Comparison of ENCODE assay signal across 36 mouse cellular contexts in genomic region chr8:22107020-22107419, GRCm38 (mm10). TPM values are rescaled to one million over a fixed set of nuclear protein-coding genes. Genes with fewer than 3 reads are reported as not detected.
"Had no signal": no experiment of that assay in that cellular context is flagged by ENCODE, and none has a peak within 500 bp of the region (broad histone marks: within the 10 kb centered on the region; RNA-seq: fewer than 3 reads in every experiment).

No protein-coding gene starts in this region.

- H3K4me1 ChIP-seq: limb, embryonic 10.5 days; limb, embryonic 12.5 days; limb, embryonic 13.5 days; limb, embryonic 15.5 days; liver, embryonic 12.5 days; liver, embryonic 13.5 days; liver, embryonic 15.5 days; lung, embryonic 15.5 days; megakaryocyte, embryonic 14.5 days; midbrain, embryonic 10.5 days; midbrain, embryonic 12.5 days; midbrain, embryonic 13.5 days; midbrain, embryonic 15.5 days had no signal

- H3K27ac ChIP-seq: left cerebral cortex, adult 2 months; limb, embryonic 10.5 days; limb, embryonic 12.5 days; limb, embryonic 13.5 days; limb, embryonic 15.5 days; liver, embryonic 12.5 days; liver, embryonic 13.5 days; liver, embryonic 14.5 days; liver, embryonic 15.5 days; lung, embryonic 15.5 days; macrophage; midbrain, embryonic 10.5 days; midbrain, embryonic 12.5 days; midbrain, embryonic 13.5 days; midbrain, embryonic 15.5 days had no signal

- H3K9me3 ChIP-seq: limb, embryonic 10.5 days; limb, embryonic 12.5 days; limb, embryonic 13.5 days; limb, embryonic 15.5 days; liver, embryonic 12.5 days; liver, embryonic 13.5 days; liver, embryonic 15.5 days; lung, embryonic 15.5 days; megakaryocyte, embryonic 14.5 days; midbrain, embryonic 10.5 days; midbrain, embryonic 12.5 days; midbrain, embryonic 13.5 days; midbrain, embryonic 15.5 days had no signal

- H3K36me3 ChIP-seq: limb, embryonic 10.5 days; limb, embryonic 12.5 days; limb, embryonic 13.5 days; limb, embryonic 15.5 days; liver, embryonic 12.5 days; liver, embryonic 13.5 days; liver, embryonic 15.5 days; lung, embryonic 15.5 days; midbrain, embryonic 10.5 days; midbrain, embryonic 12.5 days; midbrain, embryonic 13.5 days; midbrain, embryonic 15.5 days had no signal

- DNase-seq: left cerebral cortex, postnatal 4 days; liver; liver, embryonic 13.5 days; liver, postnatal 0 days; lung, adult 18-20 months; lung, adult 2 months; lung, embryonic 14.5 days; lung, postnatal 10 days; lung, postnatal 14 days; lung, postnatal 36 days; lung, postnatal 4 days; midbrain, embryonic 14.5 days had no signal

- H3K9ac ChIP-seq: limb, embryonic 12.5 days; limb, embryonic 13.5 days; limb, embryonic 15.5 days; liver, embryonic 12.5 days; liver, embryonic 13.5 days; liver, embryonic 14.5 days; liver, embryonic 15.5 days; liver, postnatal 0 days; lung, embryonic 14.5 days; lung, embryonic 15.5 days; midbrain, embryonic 12.5 days; midbrain, embryonic 13.5 days; midbrain, embryonic 15.5 days had no signal

- H3K4me2 ChIP-seq: limb, embryonic 12.5 days; limb, embryonic 13.5 days; limb, embryonic 15.5 days; liver, embryonic 11.5 days; liver, embryonic 12.5 days; liver, embryonic 13.5 days; liver, embryonic 15.5 days; lung, embryonic 14.5 days; lung, embryonic 15.5 days; midbrain, embryonic 11.5 days; midbrain, embryonic 12.5 days; midbrain, embryonic 13.5 days; midbrain, embryonic 15.5 days had no signal

- H3K27me3 ChIP-seq: limb, embryonic 12.5 days; limb, embryonic 13.5 days; limb, embryonic 15.5 days; liver, embryonic 12.5 days; liver, embryonic 13.5 days; liver, embryonic 15.5 days; lung, embryonic 15.5 days; megakaryocyte, embryonic 14.5 days; midbrain, embryonic 12.5 days; midbrain, embryonic 13.5 days; midbrain, embryonic 15.5 days had no signal

- H3K4me3 ChIP-seq: left cerebral cortex, adult 2 months; limb, embryonic 10.5 days; limb, embryonic 12.5 days; limb, embryonic 13.5 days; limb, embryonic 15.5 days; liver, embryonic 12.5 days; liver, embryonic 13.5 days; liver, embryonic 15.5 days; lung, embryonic 15.5 days; megakaryocyte, embryonic 14.5 days; midbrain, embryonic 10.5 days; midbrain, embryonic 12.5 days; midbrain, embryonic 13.5 days; midbrain, embryonic 15.5 days; myocyte had no signal

RNA-seq across cellular contexts. Expression of gene Nek5, which starts 17.8 kb away (rescaled TPM):
- total RNA-seq: left cerebral cortex, adult 2 months; left cerebral cortex, postnatal 36 days; megakaryocyte progenitor cell, adult 5-6 weeks; megakaryocyte, adult 5-6 weeks; megakaryocyte-erythroid progenitor cell, adult 5-6 weeks; monocyte, adult 5-6 weeks had no signal
- polyA plus RNA-seq: limb, embryonic 10.5 days; limb, embryonic 11.5 days; liver, embryonic 11.5 days; liver, embryonic 12.5 days; liver, embryonic 13.5 days; macrophage; myocyte had no signal

RNA-seq across cellular contexts. Expression of gene Atp7b, which starts 46.9 kb away (rescaled TPM):
- total RNA-seq: monocyte, adult 5-6 weeks had no signal
- polyA plus RNA-seq: macrophage had no signal
